Mouse (Mus musculus) bone marrow macrophage, adult 2 months (primary cell): ENCODE results near the gene Agap1.

Experiments
- CTCF ChIP-seq: IDR thresholded peaks from 2 replicates; pipeline ENCODE4 v1.5.1; 2012; ENCODE audit warnings: low read depth, mild to moderate bottlenecking, low read length, moderate library complexity
- POLR2A ChIP-seq: IDR thresholded peaks from 2 replicates; pipeline ENCODE4 v1.6.1; 2012; ENCODE audit warnings: mild to moderate bottlenecking, low read depth, low read length, borderline replicate concordance

- TF ChIP-seq CTCF (no peak), POLR2A (no peak)
These were observed 950 bp downstream of the Agap1 start for GRCm38 (mm10) chr1:89455421-89456091.
